Mouse (Mus musculus) urinary bladder, postnatal 10 days (tissue): ENCODE data around the gene Tnk1.
A peak's percentile ranks its signal among the peaks of the same experiment; 100 is the strongest.

Experiments used
- DNase-seq: peaks from one replicate; pipeline ENCODE4 v3.0.0; 2022; ENCODE audit warnings: low spot score

Tnk1 gene

GRCm38 (mm10) chr11:69837952-69838713, 20.4 kb downstream of the Tnk1 start, which contains the start of gene Tmem256:
TSS of gene Tmem256 (plus strand) at chr11:69838514.
- DNase-seq: peak; percentile 73

DNA sequence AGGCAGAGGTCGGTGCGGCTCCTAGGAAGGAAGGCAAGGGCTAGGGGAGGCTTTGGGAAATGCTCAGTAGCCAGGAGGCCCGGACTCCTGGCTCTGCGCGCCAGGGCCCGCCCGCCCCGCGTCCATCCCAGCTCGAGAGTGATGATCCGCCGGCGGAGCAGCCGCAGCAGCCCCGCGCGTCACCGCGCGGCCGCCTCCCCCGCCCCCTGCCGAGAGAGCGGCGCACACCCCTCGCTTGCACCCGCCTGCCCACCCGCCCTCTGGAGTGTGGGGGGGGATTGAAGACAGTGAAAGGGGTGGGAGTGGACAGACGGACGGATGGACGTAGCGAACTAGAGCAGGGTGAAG, 21.0 kb downstream of the Tnk1 start, which contains the start of gene Nlgn2:
Gene Nlgn2 (minus strand): TSS at position 181 of the 348 bp plus-strand sequence.
- DNase-seq: no peak

DNA sequence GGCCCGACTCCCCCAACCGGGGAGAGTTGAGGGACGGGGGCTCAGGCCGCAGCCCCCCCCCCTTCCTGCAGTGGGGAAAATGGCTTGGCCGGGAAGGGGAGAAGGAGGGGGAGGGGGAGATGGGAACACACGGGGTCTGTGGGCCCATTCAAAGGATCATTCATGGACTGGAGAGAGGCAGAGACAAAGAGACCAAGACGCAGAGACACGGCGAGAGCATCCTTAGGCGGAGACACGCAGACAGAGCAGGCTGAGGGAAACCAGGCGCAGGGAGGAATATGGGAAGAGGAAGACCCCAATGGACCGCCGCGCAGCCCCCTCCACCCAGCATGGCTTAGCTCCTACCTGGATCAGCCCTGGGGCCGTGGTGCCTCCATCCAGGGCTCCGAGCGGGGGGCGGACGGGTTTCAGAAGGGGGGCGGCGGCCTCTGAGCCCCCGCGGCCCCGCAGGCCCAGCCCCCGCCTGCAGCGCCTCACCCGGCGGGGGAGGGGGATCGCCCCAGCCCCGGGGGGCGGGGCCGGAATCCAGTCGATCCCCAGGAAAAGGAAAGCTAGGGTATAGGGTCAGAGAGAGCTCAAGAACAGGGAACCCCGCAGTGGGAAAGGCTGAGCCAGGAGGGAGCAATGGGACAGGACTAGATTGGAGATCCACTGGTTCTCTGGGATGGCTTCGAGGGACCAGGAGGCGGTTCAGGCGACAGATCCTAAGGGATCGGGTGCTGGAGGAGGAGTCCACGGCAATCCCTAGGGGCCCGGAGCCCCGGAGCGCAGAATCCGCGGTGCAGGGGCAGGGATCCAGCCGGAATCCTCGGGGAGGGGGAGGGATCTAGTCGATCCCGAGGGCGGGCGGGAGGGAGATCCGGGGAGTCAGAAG, 21.6 kb downstream of the Tnk1 start:
- DNase-seq: no peak

DNA sequence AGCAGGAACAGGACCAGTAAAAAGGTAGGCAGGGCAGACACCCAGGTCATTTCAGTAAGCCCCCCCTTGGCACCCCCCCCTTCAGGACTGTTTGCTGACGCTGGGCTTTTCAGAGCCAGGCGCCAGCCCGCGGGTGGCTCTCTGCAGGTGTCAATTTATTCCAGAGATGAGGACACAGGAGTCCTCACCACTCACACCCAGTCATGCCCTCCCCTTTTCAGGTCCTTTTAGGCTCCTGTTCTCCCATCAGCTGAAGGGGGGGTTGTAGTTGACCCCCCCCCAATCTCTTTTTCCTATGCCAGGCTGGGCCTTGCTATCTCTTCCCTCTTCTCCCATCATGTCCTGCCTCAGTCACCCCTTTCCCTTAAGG, 22.6 kb downstream of the Tnk1 start:
- no peak for DNase-seq

- no peak for DNase-seq
Observed at GRCm38 (mm10) chr11:69835326-69835965, 23.1 kb downstream of the Tnk1 start.

GRCm38 (mm10) chr11:69834001-69834549, 24.5 kb downstream of the Tnk1 start:
- no peak for DNase-seq

DNA sequence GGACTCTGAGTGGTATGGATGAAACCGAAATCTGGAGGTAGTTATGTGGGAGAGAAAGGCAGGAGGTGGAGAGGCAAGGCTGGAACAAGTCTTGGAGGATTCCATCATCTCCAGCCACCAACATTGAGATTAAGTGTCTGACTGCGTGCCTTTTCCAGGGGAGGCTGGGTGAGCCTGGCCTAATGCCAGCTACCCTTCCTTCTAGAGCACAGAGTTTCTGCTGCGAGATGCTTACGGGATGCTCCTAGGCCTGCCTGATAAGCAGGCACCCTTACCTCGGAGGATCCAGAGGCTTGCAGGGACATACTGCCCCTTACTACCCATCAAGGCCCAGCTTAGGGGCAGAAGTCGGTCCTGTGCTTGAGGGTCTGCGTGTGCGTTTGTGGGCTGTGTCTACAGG, 25.0 kb downstream of the Tnk1 start:
- DNase-seq: no peak

- no peak for DNase-seq
Observed at GRCm38 (mm10) chr11:69828832-69829231, 29.7 kb downstream of the Tnk1 start.

GRCm38 (mm10) chr11:69823456-69823855, 35.1 kb downstream of the Tnk1 start:
- DNase-seq: no peak

GRCm38 (mm10) chr11:69822080-69822479, 36.5 kb downstream of the Tnk1 start, which contains the start of gene Spem1:
TSS of gene Spem1 (minus strand) at chr11:69822180.
- no peak for DNase-seq

DNA sequence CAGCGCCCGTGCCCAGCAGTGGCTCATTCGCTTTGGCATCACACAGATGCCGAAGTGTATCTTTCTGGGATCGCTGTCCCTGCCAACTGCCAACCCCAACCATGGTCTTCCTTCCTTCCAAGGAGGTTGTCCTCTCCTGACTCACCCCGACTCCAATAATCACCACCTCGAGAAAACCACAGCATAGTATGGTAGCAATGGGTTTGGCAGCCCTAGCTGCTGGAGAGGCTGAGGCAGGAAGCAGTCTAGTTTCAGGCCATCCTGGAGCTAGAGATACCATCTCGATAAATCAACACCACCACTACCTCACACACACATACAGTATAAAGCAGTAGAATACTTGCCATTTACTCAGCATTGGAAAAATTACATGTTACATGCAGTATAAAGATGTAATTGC, 39.7 kb downstream of the Tnk1 start:
- no peak for DNase-seq

GRCm38 (mm10) chr11:69818365-69818764, 40.2 kb downstream of the Tnk1 start, which contains the start of gene Spem2:
TSS of gene Spem2 (minus strand) at chr11:69818465.
- DNase-seq: no peak

DNA sequence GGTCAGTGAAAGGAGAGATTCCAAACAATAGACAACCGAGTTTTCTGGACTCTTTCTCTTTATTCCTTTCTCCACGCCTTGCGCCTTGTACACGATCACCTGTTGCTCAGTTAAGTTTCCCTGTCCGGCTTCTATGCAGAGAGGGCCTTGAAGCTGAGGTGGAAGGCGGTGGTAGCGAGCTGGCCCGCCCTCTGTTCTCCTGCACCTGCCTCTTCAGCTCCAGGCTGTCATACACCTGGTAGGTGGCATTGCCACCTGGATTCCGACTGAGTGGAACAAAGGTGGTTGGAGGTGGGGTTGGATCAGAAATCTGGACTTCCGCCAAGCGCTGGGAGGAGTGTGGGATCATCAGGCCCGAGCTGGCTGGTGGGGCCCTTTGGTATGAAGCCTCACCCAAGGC, 42.0 kb downstream of the Tnk1 start:
- DNase-seq: no peak

DNA sequence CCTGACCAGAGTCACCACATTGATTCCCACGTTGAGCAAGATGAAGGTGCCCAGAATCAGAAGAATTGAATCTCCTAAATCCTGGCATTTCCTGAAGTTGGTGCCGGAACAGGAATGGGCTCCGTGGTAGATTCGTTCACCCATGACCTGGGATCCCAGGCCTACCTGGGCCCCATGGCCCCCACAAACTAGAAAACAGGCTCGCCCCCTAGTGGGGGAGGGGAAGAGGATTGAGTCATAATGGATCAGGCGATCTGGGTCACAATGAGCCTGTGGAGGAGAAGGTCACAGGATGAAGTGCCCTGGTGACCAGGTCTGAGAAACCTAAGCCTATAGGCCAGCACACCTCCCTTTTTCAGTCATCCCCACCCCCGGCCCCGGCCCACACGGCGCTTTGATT, 43.4 kb downstream of the Tnk1 start, which contains the start of gene Gm39566:
Gene Gm39566 (minus strand): TSS at position 144 of the 400 bp plus-strand sequence.
- no peak for DNase-seq

- no peak for DNase-seq
Observed at GRCm38 (mm10) chr11:69810280-69810679, 48.2 kb downstream of the Tnk1 start.

DNA sequence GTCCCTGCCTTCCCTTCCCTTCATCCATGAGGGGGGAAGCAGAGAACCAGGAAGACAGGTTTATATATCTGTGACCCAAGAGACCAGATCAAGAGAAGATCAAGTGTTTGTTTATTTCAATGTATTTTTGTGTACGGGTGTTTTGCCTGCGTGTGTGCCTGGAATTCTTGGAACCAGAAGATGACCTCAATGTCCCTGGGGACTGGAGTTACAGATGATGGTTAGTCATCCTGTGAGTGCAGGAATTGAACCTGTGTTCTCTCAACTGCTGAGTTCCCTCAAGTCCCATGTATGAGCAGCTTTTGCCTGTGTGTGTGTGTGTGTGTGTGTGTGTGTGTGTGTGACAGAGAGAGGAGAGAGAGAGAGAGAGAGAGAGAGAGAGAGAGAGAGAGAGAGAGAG, 50.9 kb downstream of the Tnk1 start:
- DNase-seq: no peak

DNA sequence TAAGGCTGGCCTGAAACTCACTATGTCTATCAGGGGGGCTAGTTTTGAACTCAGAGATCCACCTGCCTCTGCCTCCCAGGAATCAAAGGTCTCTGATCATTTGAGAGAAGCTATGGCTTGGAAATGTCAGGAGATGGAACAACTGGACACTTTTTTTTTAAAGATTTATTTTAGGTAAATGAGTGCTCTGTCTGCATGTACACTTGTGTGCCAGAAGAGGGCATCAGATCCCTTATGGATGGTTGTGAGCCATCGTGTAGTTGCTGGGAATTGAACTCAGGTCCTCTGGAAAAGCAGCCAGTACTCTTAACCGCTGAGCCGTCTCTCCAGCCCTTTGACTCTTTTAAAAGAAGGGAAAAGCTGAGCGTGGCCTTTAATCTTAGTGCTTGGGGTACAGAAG, 52.2 kb downstream of the Tnk1 start:
- DNase-seq: no peak

DNA sequence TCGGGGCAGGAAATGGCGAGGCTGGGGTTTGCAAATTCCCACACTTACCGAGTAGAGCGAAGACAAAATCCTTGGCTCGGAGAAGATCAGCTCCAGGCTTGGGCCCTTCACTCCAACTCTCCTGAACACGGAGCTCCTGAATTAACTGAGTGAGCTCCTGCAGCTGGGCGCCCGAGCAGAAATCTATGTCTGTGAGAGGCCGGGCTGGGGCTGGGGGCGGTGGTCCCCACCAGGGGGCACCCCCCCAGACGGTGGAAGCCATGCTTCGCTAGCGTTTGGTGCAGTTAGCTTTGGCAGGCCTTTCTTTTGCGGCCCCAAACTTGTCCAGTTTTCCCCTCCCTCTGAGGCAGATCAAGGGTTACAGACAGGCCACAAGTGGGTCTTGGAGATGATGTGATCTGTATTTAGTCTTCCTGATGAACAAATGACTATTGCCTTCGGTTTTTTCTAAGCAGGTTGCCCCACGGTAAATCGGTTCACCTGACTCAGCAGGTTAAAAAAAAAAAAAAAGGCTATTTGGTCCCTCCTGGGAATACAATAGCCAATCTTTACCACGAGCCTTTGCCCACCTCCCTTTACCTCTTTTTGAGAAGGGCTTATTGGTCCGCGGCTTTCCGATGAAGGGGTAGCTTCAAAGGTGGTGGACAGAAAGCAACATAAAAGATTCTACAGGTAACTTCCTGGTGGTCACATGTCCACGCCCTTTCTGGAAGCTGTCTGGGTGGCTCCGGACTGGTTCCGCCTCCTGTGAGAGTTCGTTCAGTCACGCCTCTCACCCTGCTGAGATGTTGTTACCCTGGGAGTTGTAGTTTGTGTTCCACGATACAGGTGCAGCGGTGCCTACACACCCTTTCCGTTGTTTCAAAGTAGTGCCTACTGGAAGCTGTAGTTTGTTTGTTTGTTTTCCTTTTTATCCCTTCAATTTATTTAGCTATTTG, 53.3 kb downstream of the Tnk1 start, which contains the start of gene Tmem102:
Gene Tmem102 (minus strand): TSS at position 653 of the 938 bp plus-strand sequence.
- DNase-seq: no peak

DNA sequence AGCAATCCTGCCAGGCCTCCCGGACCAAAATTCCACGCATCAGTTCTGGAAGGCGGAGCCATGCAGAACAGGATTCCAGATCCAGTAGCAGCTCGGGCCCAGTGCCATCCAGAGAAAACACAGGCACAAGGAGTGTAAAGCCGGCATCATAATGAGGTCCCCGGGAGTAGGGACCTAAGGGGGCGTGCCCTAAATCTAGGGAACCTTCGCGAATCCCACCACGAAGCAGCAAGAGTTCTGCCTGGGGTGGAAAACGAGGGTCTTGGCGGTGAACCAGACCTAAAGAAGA, 53.9 kb downstream of the Tnk1 start:
- no peak for DNase-seq

DNA sequence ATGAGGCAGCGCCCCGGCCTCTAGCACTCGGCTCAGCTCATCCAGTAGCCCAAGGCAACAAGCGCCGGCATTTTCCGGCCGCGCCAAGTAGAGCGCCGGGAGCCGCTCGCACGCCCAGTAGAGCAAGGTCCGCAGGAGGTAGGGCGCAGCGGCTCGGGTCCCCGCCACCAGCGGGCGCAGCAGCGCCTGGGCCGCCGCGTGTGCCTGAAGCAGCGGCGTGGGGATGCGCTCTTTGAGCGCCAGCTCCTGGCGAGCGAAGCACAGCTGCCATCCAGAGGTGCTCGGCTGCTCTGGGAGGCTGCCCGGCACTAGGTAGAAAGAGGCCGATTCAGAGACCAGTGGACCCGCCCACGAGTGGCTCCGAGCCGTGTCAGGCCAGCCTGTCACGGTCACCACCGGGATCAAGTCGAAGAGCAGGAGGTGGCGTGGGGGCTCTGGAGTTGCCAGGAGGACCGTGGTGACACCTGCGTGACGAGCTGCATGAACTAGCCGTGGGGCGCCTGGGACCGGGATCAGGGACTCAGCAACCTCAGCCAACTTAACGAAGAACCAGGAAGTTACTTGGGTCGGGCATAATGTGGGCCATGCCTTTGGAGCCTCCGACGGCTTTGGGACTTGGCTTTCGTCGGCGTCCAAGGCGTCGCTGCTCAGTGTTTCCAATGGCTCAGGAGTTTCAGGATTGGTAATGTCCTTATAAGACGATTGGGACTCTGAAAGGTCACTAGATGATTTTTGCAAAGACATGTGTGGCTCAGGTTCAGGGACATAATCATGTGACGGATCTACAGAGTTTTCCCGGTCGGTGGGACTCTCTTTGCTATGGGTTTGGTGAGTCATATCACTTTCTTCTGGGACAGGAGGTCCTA, 54.5 kb downstream of the Tnk1 start:
- DNase-seq: no peak
